Mouse (Mus musculus) stomach, postnatal 0 days (tissue): ENCODE results near the gene Ankfn1. TPM values are rescaled to one million over a fixed set of nuclear protein-coding genes. Genes with fewer than 3 reads are reported as not detected.

Source experiments
- ATAC-seq: fragments of 200-750 bp; cut with Nextera tagmentation; 2 replicates; pipeline ENCODE4 v1.8.0; 2017; ENCODE audit not compliant: low FRiP score, low TSS enrichment
- DNase-seq: peaks from one replicate; pipeline ENCODE4 v3.0.0-alpha.2; 2016; ENCODE audit warnings: low spot score
- H3K27ac ChIP-seq: fragments of 300-500 bp; sonication (generic); replicated peaks from 2 replicates; pipeline ENCODE4 v1.5.1; 2014; ENCODE audit warnings: mild to moderate bottlenecking, control low read depth
- H3K27me3 ChIP-seq: fragments of 300-500 bp; sonication (generic); 2 replicates; pipeline ENCODE4 v1.6.1; 2014; ENCODE audit warnings: low read length; ENCODE audit not compliant: control insufficient read depth, insufficient read depth
- H3K36me3 ChIP-seq: fragments of 300-500 bp; sonication (generic); 2 replicates; pipeline ENCODE4 v1.6.1; 2014; ENCODE audit warnings: low read length, mixed read lengths; ENCODE audit not compliant: control insufficient read depth, insufficient read depth
- H3K4me1 ChIP-seq: fragments of 300-500 bp; sonication (generic); replicated peaks from 2 replicates; pipeline ENCODE4 v1.6.1; 2014; ENCODE audit warnings: antibody characterized with exemption; ENCODE audit not compliant: control insufficient read depth, insufficient read depth
- H3K4me2 ChIP-seq: fragments of 300-500 bp; sonication (generic); replicated peaks from 2 replicates; pipeline ENCODE4 v1.6.1; 2014; ENCODE audit warnings: low read depth, mild to moderate bottlenecking, control low read depth, moderate library complexity
- H3K4me3 ChIP-seq: fragments of 300-500 bp; sonication (generic); 2 replicates; pipeline ENCODE4 v1.5.1; 2014; ENCODE audit warnings: low read depth, low read length, control low read depth
- H3K9ac ChIP-seq: fragments of 300-500 bp; sonication (generic); 2 replicates; pipeline ENCODE4 v1.6.1; 2014; ENCODE audit warnings: mild to moderate bottlenecking, low read length, control low read depth, mixed read lengths
- H3K9me3 ChIP-seq: fragments of 300-500 bp; sonication (generic); 2 replicates; pipeline ENCODE4 v1.6.1; 2016; ENCODE audit warnings: low read length; ENCODE audit not compliant: control insufficient read depth
- CTCF ChIP-seq: IDR thresholded peaks from 2 replicates; pipeline ENCODE4 v1.5.1; 2016; ENCODE audit warnings: antibody characterized with exemption, low read depth, mild to moderate bottlenecking, moderate library complexity
- EP300 ChIP-seq: optimal IDR thresholded peaks from 2 replicates; pipeline ENCODE3; 2016; ENCODE audit warnings: antibody characterized with exemption
- WGBS: fragments of 180-500 bp; shearing (Covaris S2); extraction: QIAGEN DNeasy Blood & Tissue Kit; methylation state at CpG from one replicate; pipeline ENCODE4 v1.1.7; 2014; 5-methylcytosine and 5-hydroxymethylcytosine counted together
- polyA plus RNA-seq: library from polyadenylated mRNA; unstranded; fragments of >200 nt; fragmentation: Nextera tagmentation; extraction: Ambion mirVana; gene quantifications from 2 replicates; pipeline ENCODE4 v1.2.1, GENCODE M21; 2015

Gene Ankfn1
- polyA plus RNA-seq, 1 experiment from 2014 or later, result 0.10 TPM

DNA sequence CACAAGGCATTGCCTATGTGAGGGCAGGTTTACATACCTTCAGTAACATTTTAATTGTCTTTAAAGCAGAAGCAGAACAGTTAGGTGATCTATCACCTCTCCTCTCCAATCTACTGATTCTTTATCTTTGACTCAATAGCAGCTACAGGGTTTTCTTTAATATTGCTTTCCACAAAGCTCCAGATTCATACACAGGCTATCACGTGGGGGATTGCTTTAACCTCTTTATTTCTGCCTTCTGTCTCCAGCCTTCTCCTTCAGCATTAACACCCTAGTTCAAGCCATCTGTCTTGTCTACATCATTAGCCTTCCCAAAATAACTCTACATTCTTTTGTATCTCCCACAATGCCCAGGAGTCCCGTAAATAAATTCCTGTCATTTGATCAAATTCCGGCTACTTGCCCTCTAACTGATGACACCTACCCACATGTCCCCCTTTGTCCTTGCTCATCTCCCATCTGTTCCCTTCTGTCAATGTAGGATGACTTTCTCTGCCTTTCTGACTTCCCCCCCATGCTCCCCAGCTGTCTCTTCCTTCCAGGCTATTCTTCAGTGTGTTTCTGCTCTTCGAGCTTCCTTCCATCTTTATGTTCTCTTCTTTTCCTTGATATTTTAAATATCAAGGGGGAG, 249.5 kb downstream of the Ankfn1 start:
- ATAC-seq, result no peak
- Histone ChIP-seq H3K27ac (no peak overlapping the region), H3K27me3 (no peaks in the 10 kb centered on the region), H3K9ac (no peak overlapping the region), H3K4me3 (no peak overlapping the region), H3K9me3 (no peaks in the 10 kb centered on the region), H3K36me3 (no peaks in the 10 kb centered on the region), H3K4me1 (no peaks in the 10 kb centered on the region), H3K4me2 (no peak overlapping the region)
- no peak for DNase-seq
- no peak for TF ChIP-seq EP300
- TF ChIP-seq CTCF, result no peak
- WGBS, result 82% methylated on average over 4 of the region's 4 CpGs

DNA sequence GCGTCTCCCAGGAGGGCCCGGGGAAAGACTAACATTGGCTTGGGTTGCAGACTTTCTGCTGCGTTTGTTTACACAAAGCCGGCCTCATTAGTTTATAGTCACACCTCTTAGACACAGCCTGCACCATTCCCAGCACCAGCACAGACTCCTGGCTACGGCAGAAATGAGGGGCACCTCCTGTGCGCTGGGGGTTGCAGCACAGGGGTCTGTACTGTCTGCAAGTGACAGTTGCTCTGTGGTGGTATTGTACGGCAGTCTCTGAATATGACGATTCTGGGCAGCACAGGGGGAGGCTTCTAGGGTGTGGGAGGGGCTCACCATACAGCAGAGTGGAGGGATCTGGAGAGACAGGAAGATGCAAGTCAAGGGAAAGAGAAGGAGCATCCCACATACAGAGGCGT, 262.0 kb downstream of the Ankfn1 start:
- WGBS, result 14% methylated on average over 9 of the region's 9 CpGs
- Histone ChIP-seq H3K9ac (no peak overlapping the region), H3K9me3 (no peaks in the 10 kb centered on the region), H3K4me1 (no peaks in the 10 kb centered on the region), H3K27ac (no peak overlapping the region), H3K4me2 (peak overlapping the region; percentile 25), H3K4me3 (no peak overlapping the region), H3K36me3 (no peaks in the 10 kb centered on the region), H3K27me3 (no peaks in the 10 kb centered on the region)
- DNase-seq (no peak), ATAC-seq (no peak)
- TF ChIP-seq EP300, result no peak
- TF ChIP-seq CTCF, result no peak

DNA sequence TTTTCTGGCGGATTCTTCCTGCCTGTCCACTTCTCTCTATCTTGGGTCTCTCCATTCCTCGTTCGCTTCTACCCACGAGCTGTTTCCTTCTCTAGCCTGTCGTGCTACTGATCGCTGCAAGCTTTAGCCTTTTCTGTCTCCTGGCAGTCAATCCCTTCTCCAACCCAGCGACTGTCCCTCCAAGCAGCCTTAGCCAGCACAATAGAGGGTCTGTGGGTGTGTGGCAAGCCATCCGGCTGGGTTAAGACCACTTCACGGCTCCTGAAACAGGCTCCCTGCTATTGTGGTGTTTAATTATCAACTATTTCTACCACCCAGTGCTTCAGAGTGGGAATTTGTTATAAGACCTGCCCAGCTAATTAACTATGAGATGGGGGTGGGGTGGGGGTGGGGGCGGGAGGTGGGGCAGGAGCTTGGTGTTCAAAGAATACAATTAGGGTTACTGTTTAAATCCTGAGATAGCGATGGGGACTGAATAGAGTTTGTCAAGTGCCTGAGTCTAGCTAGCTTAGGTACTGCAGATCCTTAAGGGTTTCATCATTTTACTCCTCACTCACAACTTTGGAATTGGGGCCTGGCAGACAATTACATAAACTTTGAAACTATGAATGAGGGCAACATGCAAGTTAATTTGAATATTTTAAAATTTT, 268.7 kb downstream of the Ankfn1 start:
- H3K36me3 ChIP-seq, result no peaks in the 10 kb centered on the region
- no peak overlapping the region for H3K9ac ChIP-seq
- no peak for TF ChIP-seq CTCF
- TF ChIP-seq EP300, result no peak
- no peaks in the 10 kb centered on the region for H3K27me3 ChIP-seq
- H3K27ac ChIP-seq, result no peak overlapping the region
- WGBS, result 34% methylated on average over 11 of the region's 11 CpGs
- DNase-seq (no peak), ATAC-seq (no peak)
- no peaks in the 10 kb centered on the region for H3K4me1 ChIP-seq
- H3K4me3 ChIP-seq, result no peak overlapping the region
- H3K9me3 ChIP-seq, result no peaks in the 10 kb centered on the region
- H3K4me2 ChIP-seq, result no peak overlapping the region

DNA sequence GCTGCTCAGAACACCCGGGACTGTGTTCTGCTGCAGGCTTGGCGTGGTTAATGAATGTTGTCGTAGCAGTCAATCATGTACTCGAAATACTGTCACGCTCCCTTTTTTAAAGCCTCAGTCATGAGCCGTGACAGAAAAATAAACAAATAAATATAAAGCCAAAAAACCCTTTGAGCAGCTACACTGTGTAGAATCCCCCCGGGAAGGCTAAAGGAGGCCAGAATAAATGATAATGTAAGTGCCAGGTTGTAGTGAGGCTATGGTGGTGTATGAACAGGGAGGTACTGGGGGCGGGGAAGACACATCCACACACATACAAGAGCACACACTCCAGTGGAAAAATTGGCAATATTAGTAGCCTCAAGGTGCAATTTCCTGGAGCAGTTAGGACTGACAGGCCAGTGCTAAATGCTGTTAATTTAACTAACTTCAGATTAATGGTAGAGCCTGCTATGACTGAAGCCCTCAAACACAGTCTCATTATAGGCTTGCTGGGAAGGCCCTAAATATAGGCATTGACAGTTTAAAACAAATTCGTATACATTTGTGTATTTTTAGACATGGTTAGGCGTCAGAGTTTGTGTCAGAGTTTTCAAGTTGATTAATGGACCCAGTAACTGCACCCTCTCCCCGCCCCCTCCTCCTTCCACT, 270.7 kb downstream of the Ankfn1 start:
- no peaks in the 10 kb centered on the region for H3K36me3 ChIP-seq
- H3K4me1 ChIP-seq, result no peaks in the 10 kb centered on the region
- DNase-seq (no peak), ATAC-seq (no peak)
- H3K27me3 ChIP-seq, result no peaks in the 10 kb centered on the region
- H3K9me3 ChIP-seq, result no peaks in the 10 kb centered on the region
- H3K27ac ChIP-seq, result no peak overlapping the region
- H3K4me3 ChIP-seq, result no peak overlapping the region
- TF ChIP-seq EP300 (no peak), CTCF (no peak)
- no peak overlapping the region for H3K4me2 ChIP-seq
- 50% methylated on average over 11 of the region's 11 CpGs for WGBS
- H3K9ac ChIP-seq, result no peak overlapping the region

DNA sequence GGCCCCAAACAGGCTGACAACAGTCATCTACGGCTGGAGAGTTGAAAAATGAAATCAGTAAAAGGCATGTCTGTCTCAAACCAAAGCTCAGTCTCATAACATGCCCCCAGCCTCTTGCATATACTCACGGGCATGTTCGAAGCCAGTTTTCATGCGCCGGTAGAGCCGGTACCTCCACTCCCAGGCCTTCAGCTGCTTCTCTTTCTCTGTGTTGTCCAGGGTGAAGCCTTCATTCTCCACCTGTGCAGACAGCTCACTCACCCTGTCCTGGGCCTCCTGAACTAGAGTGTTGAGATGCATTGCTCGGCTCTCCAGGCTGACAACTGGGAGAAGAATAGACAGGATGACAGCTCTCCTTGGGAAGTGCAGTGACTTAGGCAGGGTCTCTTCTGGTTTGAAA, 272.4 kb downstream of the Ankfn1 start:
- H3K9me3 ChIP-seq, result no peaks in the 10 kb centered on the region
- no peaks in the 10 kb centered on the region for H3K27me3 ChIP-seq
- no peak overlapping the region for H3K9ac ChIP-seq
- H3K36me3 ChIP-seq, result no peaks in the 10 kb centered on the region
- no peak overlapping the region for H3K4me3 ChIP-seq
- DNase-seq (no peak), ATAC-seq (no peak)
- H3K4me1 ChIP-seq, result no peaks in the 10 kb centered on the region
- 89% methylated on average over 7 of the region's 7 CpGs for WGBS
- H3K27ac ChIP-seq, result no peak overlapping the region
- TF ChIP-seq CTCF, result no peak
- no peak for TF ChIP-seq EP300
- no peak overlapping the region for H3K4me2 ChIP-seq

DNA sequence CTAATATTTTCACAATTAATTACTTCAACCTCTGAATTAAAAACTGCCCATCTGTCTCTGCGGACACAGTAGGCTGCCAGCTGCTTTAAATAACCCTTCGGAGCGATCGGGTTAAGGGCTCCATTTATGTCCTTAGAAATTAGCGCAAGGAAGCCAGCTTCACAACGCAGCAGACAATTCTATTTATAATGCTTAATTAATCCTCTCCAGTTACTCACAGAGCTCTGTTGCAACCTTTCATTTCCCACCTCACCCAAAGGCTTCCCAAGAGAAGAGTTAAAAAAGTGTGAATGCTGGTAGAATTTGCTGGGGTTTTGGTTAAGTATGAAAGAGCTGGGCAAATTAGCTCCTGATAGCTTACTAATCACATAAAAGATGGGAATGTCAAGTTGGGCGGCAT, 275.7 kb downstream of the Ankfn1 start:
- no peaks in the 10 kb centered on the region for H3K9me3 ChIP-seq
- no peak overlapping the region for H3K9ac ChIP-seq
- no peaks in the 10 kb centered on the region for H3K27me3 ChIP-seq
- no peak for ATAC-seq
- no peaks in the 10 kb centered on the region for H3K36me3 ChIP-seq
- 73% methylated on average over 7 of the region's 7 CpGs for WGBS
- H3K4me2 ChIP-seq, result no peak overlapping the region
- DNase-seq, result no peak
- no peak for TF ChIP-seq EP300
- no peak for TF ChIP-seq CTCF
- no peaks in the 10 kb centered on the region for H3K4me1 ChIP-seq
- H3K27ac ChIP-seq, result no peak overlapping the region
- no peak overlapping the region for H3K4me3 ChIP-seq
